Comparison of ENCODE assay signal across 24 mouse cellular contexts in the genomic region with DNA sequence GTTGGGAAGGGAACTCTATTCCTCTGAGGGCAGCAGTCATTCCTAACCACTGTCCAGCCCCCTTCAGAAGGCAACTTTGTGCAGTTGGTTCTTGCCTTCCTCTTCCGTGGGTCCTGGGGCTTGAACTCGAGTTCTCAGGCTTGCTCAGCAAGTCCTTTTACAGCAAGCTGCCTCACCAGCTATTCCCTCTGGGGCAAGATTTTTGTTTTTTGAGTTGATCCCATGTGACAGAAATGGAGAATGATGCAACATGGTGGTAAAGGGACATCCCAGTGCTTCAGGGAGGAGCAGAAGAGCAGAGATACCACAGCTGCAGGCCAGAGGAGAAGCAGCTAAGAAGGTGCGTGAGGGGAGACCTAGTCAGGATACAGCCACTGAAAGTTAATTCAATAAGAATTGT. TPM values are rescaled to one million over a fixed set of nuclear protein-coding genes. Genes with fewer than 3 reads are reported as not detected.
DNase-seq lines count a peak whose midpoint lies in the region; ATAC-seq and TF ChIP-seq lines count a peak whose summit lies in the region.
"Had no signal": no experiment of that assay in that cellular context is flagged by ENCODE, and none has a peak within 500 bp of the region (broad histone marks: within the 10 kb centered on the region; RNA-seq: fewer than 3 reads in every experiment).

No protein-coding gene starts in this region.

- H3K27ac ChIP-seq in CH12.LX (ENCODE audit: insufficient read depth, low read depth), result no peak overlapping the region
- no peak overlapping the region for H3K27ac ChIP-seq in heart, embryonic 10.5 days
- H3K27ac ChIP-seq in midbrain, embryonic 16.5 days (ENCODE audit: low read length), result no peak overlapping the region
- H3K27ac ChIP-seq: embryonic facial prominence, embryonic 12.5 days; embryonic facial prominence, embryonic 15.5 days; heart, adult 2 months; hindbrain, embryonic 12.5 days had no signal

- no peak overlapping the region for H3K9ac ChIP-seq in CH12.LX (ENCODE audit: insufficient read depth, low read depth)
- no peak overlapping the region for H3K9ac ChIP-seq in midbrain, embryonic 16.5 days (ENCODE audit: low read depth, low read length)
- H3K9ac ChIP-seq: embryonic facial prominence, embryonic 12.5 days; embryonic facial prominence, embryonic 15.5 days; forebrain, postnatal 0 days; hindbrain, embryonic 12.5 days had no signal

- WGBS in heart, embryonic 10.5 days, result 71% methylated on average over 3 of the region's 3 CpGs
- 84% methylated on average over 3 of the region's 3 CpGs for WGBS in midbrain, embryonic 16.5 days

- no peaks in the 10 kb centered on the region for H3K79me2 ChIP-seq in CH12.LX (replicated peaks; ENCODE audit: control insufficient read depth, extremely low read depth, insufficient read depth, poor library complexity, severe bottlenecking)

- dilution Hi-C loops in CH12.LX (cut with MboI; ENCODE audit: extremely low pct_ligation_motif_present, extremely low pct_unique_long_range_greater_than_20kb, low sequenced_read_pairs), result no loop called here

- in situ Hi-C loops in CH12.LX (cut with MboI; ENCODE audit: low pct_ligation_motif_present, low pct_unique_long_range_greater_than_20kb, low sequenced_read_pairs), result loop anchor here (5.0 to 25.0 kb wide), 3 partner anchors 33 to 137 kb away; no protein-coding TSS in a partner anchor

- H3K9me3 ChIP-seq in CH12.LX (replicated peaks; ENCODE audit: low read length), result peaks cover 15% of the 10 kb centered on the region
- no peaks in the 10 kb centered on the region for H3K9me3 ChIP-seq in heart, embryonic 10.5 days
- H3K9me3 ChIP-seq in midbrain, embryonic 16.5 days (replicated peaks; ENCODE audit: control insufficient read depth, low read length, poor library complexity, severe bottlenecking), result no peaks in the 10 kb centered on the region
- H3K9me3 ChIP-seq: embryonic facial prominence, embryonic 12.5 days; embryonic facial prominence, embryonic 15.5 days; hindbrain, embryonic 12.5 days had no signal

- no peak for TF ChIP-seq RAD21 in CH12.LX (IDR thresholded peaks at IDR 0.05; ENCODE audit: low read depth, low read length)

- no peak for TF ChIP-seq POLR2A in CH12.LX (IDR thresholded peaks at IDR 0.05; ENCODE audit: low read depth, low read length)

- H3K4me1 ChIP-seq in CH12.LX (ENCODE audit: control insufficient read depth in 1 of 2, insufficient read depth in 2 of 2), result peaks cover 8 to 25% of the 10 kb centered on the region in 2 experiments
- no peaks in the 10 kb centered on the region for H3K4me1 ChIP-seq in heart, embryonic 10.5 days
- H3K4me1 ChIP-seq in midbrain, embryonic 16.5 days (ENCODE audit: control insufficient read depth, insufficient read depth, low read length), result no peaks in the 10 kb centered on the region
- H3K4me1 ChIP-seq: embryonic facial prominence, embryonic 12.5 days; embryonic facial prominence, embryonic 15.5 days; hindbrain, embryonic 12.5 days had no signal

- no peak overlapping the region for H3K4me3 ChIP-seq in CH12.LX (replicated peaks in 1 of 3; ENCODE audit: low read depth in 2 of 3, low read length in 2 of 3, poor library complexity in 1 of 3)
- no peak overlapping the region for H3K4me3 ChIP-seq in heart, embryonic 10.5 days
- no peak overlapping the region for H3K4me3 ChIP-seq in midbrain, embryonic 16.5 days (ENCODE audit: low read depth, low read length)
- H3K4me3 ChIP-seq: embryonic facial prominence, embryonic 12.5 days; embryonic facial prominence, embryonic 15.5 days; heart, adult 2 months; hindbrain, embryonic 12.5 days had no signal

- H3K36me3 ChIP-seq in CH12.LX (replicated peaks in 1 of 2; ENCODE audit: control insufficient read depth in 1 of 2, insufficient read depth in 1 of 2, low read length in 1 of 2), result no peaks in the 10 kb centered on the region
- no peaks in the 10 kb centered on the region for H3K36me3 ChIP-seq in heart, embryonic 10.5 days
- H3K36me3 ChIP-seq in midbrain, embryonic 16.5 days (ENCODE audit: control insufficient read depth, insufficient read depth, low read length), result no peaks in the 10 kb centered on the region
- H3K36me3 ChIP-seq: embryonic facial prominence, embryonic 12.5 days; embryonic facial prominence, embryonic 15.5 days; hindbrain, embryonic 12.5 days had no signal

- ATAC-seq in midbrain, embryonic 16.5 days, result no peak
- ATAC-seq: CD4-positive, CD25-positive, alpha-beta regulatory T cell, adult 4 months; forebrain, embryonic 14.5 days; forebrain, postnatal 0 days; hindbrain, embryonic 16.5 days; inflammation-experienced regulatory T-cells, adult 6 months; intestine, embryonic 16.5 days had no signal

- no peak for TF ChIP-seq CTCF in CH12.LX (conservative IDR thresholded peaks at IDR 0.05 in 1 of 2, IDR thresholded peaks at IDR 0.05 in 1 of 2; ENCODE audit: low read depth in 2 of 2, low read length in 2 of 2)

- peaks cover 16% of the 10 kb centered on the region for H3K27me3 ChIP-seq in CH12.LX (replicated peaks)
- no peaks in the 10 kb centered on the region for H3K27me3 ChIP-seq in heart, embryonic 10.5 days (ENCODE audit: insufficient read depth, poor library complexity, severe bottlenecking)
- H3K27me3 ChIP-seq in midbrain, embryonic 16.5 days (ENCODE audit: control insufficient read depth, insufficient read depth, low read depth, low read length), result no peaks in the 10 kb centered on the region
- H3K27me3 ChIP-seq: embryonic facial prominence, embryonic 12.5 days had no signal

- DNase-seq in CH12.LX (ENCODE audit: extremely low read depth), result peak; percentile 74
- DNase-seq in adipocyte (ENCODE audit: low spot score), result peak; percentile 55
- DNase-seq in induced T-regulatory cell, adult 2 months (ENCODE audit: low read depth), result peak; percentile 7
- DNase-seq in heart, embryonic 10.5 days (ENCODE audit: low spot score), result no peak
- DNase-seq in natural killer cell, adult 2 months (ENCODE audit: low spot score in 2 of 2), result no peak
- DNase-seq: adrenal gland, postnatal 10 days; adrenal gland, postnatal 36 days; cerebellum, adult 18-20 months; cerebellum, adult 9-10 months; cerebellum, postnatal 14 days; forebrain, postnatal 0 days; gastrocnemius, postnatal 25 days; heart, adult 2 months; kidney, adult 18-20 months had no signal

- TF ChIP-seq EP300 in CH12.LX (IDR thresholded peaks at IDR 0.05; ENCODE audit: low read length), result no peak

- H3K4me2 ChIP-seq in CH12.LX (ENCODE audit: insufficient read depth, low read depth, poor library complexity, severe bottlenecking), result no peak overlapping the region
- no peak overlapping the region for H3K4me2 ChIP-seq in midbrain, embryonic 16.5 days (ENCODE audit: low read length)
- H3K4me2 ChIP-seq: embryonic facial prominence, embryonic 12.5 days; embryonic facial prominence, embryonic 15.5 days; heart, embryonic 11.5 days; hindbrain, embryonic 12.5 days had no signal

TF ChIP-seq in CH12.LX, 34 proteins besides CTCF, POLR2A, EP300 and RAD21:
- TF ChIP-seq IRF4 (IDR thresholded peaks at IDR 0.05; ENCODE audit: low read depth, low read length), result 0 out of 2 replicates have a peak, but pooled peaks have one; percentile 33
- TF ChIP-seq MEF2A (IDR thresholded peaks at IDR 0.05; ENCODE audit: borderline replicate concordance, low read depth, low read length), result peak; percentile 82
- no peak for TF ChIP-seq MYC (IDR thresholded peaks at IDR 0.05; ENCODE audit: low read depth, low read length)

RNA-seq across cellular contexts. Expression of a gene that starts 19.4 kb away (rescaled TPM):
- 66.6 and 86.0 TPM in 2 replicates for total RNA-seq in CH12.LX (2012; rRNA removed)
- total RNA-seq in CH12.LX (2014; rRNA removed), result 45.7 and 49.5 TPM in 2 replicates
- 70.0 and 90.7 TPM in 2 replicates for polyA plus RNA-seq in CH12.LX (2012; ENCODE audit: insufficient read length, low read depth)
- 58.1 and 70.9 TPM in 2 replicates for polyA plus RNA-seq in heart, embryonic 10.5 days (2016; fragmentation: Nextera tagmentation; extraction: Ambion mirVana)
- polyA plus RNA-seq in midbrain, embryonic 16.5 days (2015; fragmentation: Nextera tagmentation; extraction: Ambion mirVana), result 239 and 246 TPM in 2 replicates

RNA-seq across cellular contexts. Expression of a gene that starts 48.3 kb away (rescaled TPM):
- total RNA-seq in CH12.LX (2012; rRNA removed), result 0.17 and 0.30 TPM in 2 replicates
- total RNA-seq in CH12.LX (2014; rRNA removed), result not detected in 2 replicates
- not detected in 2 replicates for polyA plus RNA-seq in CH12.LX (2012; ENCODE audit: insufficient read length, low read depth)
- polyA plus RNA-seq in heart, embryonic 10.5 days (2016; fragmentation: Nextera tagmentation; extraction: Ambion mirVana), result 3.9 and 4.3 TPM in 2 replicates
- polyA plus RNA-seq in midbrain, embryonic 16.5 days (2015; fragmentation: Nextera tagmentation; extraction: Ambion mirVana), result 7.4 and 12.2 TPM in 2 replicates
- polyA plus RNA-seq: CD4-positive, CD25-positive, alpha-beta regulatory T cell, adult 4 months had no signal

Comparison
In these comparisons a context has a peak if more than half of its experiments do, and no peak if none do; other contexts are left out.
1. DNase-seq: peak in CH12.LX (single experiment), adipocyte (single experiment) and induced T-regulatory cell, adult 2 months (single experiment); none in heart, embryonic 10.5 days (single experiment) and natural killer cell, adult 2 months (0 of 2).